Mouse (Mus musculus) liver, postnatal 0 days (tissue): ENCODE measurements around the gene Usp47.

ENCODE experiments used
- CTCF ChIP-seq: sonication (generic); IDR thresholded peaks from 2 replicates; pipeline ENCODE4 v1.5.1; 2016; ENCODE audit warnings: antibody characterized with exemption, low read depth
- EP300 ChIP-seq: IDR thresholded peaks from 2 replicates; pipeline ENCODE4 v1.6.1; 2016; ENCODE audit warnings: antibody characterized with exemption, low read depth, mild to moderate bottlenecking

- TF ChIP-seq CTCF (no peak), EP300 (no peak)
These were observed 111.9 kb downstream of the Usp47 start for GRCm38 (mm10) chr7:112135161-112135560.
